Mouse (Mus musculus): Measurements from ENCODE around the gene Gm10696. TPM values are rescaled to one million over a fixed set of nuclear protein-coding genes. Genes with fewer than 3 reads are reported as not detected.
"Not testable (repeated sequence)": the region's sequence is repeated elsewhere in the genome, so short reads cannot be mapped to it uniquely, and the experiment has no call there.

Gm10696 gene
- total RNA-seq (2021) = not detected
- long read RNA-seq, experiment 1 = 0 reads
- long read RNA-seq, experiment 2 = 0 reads

DNA sequence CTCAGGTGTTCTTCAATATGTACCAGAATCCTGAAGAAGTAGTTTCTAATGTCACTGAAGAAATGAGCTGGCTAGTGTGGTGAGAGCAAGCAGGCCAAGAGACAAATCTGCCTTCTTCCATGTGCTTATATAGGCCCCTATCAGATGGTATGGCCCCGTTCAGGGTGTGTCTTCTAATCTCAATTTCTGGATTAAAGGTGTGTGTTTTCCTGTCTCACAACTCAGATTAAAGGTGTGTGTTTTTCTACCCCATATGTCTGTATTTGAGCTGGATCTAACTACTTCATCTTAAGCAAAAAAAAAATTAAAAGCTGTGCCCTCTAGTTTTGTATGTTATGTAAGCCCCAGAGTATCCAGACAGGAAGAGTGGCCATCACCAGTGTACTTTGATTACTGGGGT, at the start of gene Gm10696:
Gm10696 (minus strand) TSS at position 101 of the 400 bp plus-strand sequence.
- intact Hi-C loops (cut with DNase I); DNase-seq: not testable (repeated sequence)

DNA sequence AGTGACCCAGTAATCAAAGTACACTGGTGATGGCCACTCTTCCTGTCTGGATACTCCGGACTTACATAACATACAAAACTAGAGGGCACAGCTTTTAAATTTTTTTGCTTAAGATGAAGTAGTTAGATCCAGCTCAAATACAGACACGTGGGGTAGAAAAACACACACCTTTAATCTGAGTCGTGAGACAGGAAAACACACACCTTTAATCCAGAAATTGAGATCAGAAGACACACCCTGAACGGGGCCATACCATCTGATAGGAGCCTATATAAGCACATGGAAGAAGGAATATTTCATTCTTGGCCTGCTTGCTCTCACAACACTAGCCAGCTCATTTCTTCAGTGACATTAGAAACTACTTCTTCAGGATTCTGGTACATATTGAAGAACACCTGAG, 18.4 kb upstream of the Gm10696 start, which contains the start of gene Gm5286:
Gm5286 (plus strand) TSS at position 301 of the 400 bp plus-strand sequence.
- DNase-seq = not testable (repeated sequence)

DNA sequence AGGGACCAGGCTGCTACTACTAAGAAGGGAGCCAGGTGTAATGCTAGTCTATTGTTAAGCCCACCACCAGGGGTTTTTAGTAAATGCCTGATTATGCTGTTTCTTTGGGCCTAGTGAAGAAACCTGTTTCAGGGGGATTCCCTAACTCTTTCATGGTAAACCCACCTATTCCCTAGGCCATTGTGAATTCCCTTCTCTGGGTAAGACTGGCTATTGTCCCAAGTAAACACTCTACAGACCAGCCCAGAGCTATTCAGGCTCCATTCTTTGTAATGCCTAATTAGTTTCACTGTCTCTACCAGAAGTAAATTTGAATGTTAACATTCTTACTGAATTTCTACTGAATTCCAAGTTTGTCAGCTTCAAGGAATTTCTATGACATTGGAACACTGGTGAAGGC, 10.6 kb downstream of the Gm10696 start:
- intact Hi-C loops (cut with DNase I); DNase-seq: not testable (repeated sequence)

More for the DNA sequence above, 18.4 kb upstream of the Gm10696 start, which contains the start of gene Gm5286:
- intact Hi-C loops (cut with DNase I) = not testable (repeated sequence)

Other genes starting within 250 kb of the Gm10696 start
- gene Gm9117, start 234.7 kb downstream of the Gm10696 start, total RNA-seq (2021) = not detected
- not detected for gene Tdpoz5, start 216.9 kb downstream of the Gm10696 start, total RNA-seq (2021)
- gene Gm9125, start 123.3 kb downstream of the Gm10696 start, total RNA-seq (2021) = not detected
- not detected for gene Gm10697, start 105.5 kb downstream of the Gm10696 start, total RNA-seq (2021)
- gene Gm5286, start 18.5 kb upstream of the Gm10696 start, total RNA-seq (2021) = not detected
- gene Gm4778, start 85.8 kb upstream of the Gm10696 start, total RNA-seq (2021) = not detected
- gene Them4, start 131.9 kb upstream of the Gm10696 start, total RNA-seq (2021) = 1 to 10 TPM; 7.4 to 8.3 TPM
- not detected for gene Them5, start 163.9 kb upstream of the Gm10696 start, total RNA-seq (2021)
- under 1 TPM in 1 of 2 experiments, not detected in 1; 0.39 TPM for gene C2cd4d, start 184.2 kb upstream of the Gm10696 start, total RNA-seq (2021)
- gene Rorc, start 194.6 kb upstream of the Gm10696 start, total RNA-seq (2021) = 10 to 100 TPM; 45.6 to 68.8 TPM
- gene Lingo4, start 220.3 kb upstream of the Gm10696 start, total RNA-seq (2021) = under 1 TPM; 0.15 to 0.26 TPM
- gene Tdrkh, start 235.1 kb upstream of the Gm10696 start, total RNA-seq (2021) = 1 to 10 TPM; 1.3 to 1.9 TPM

Data from gastrocnemius, postnatal 36 days (tissue).